ENCODE assay signal across 17 mouse cellular contexts in the genomic region with DNA sequence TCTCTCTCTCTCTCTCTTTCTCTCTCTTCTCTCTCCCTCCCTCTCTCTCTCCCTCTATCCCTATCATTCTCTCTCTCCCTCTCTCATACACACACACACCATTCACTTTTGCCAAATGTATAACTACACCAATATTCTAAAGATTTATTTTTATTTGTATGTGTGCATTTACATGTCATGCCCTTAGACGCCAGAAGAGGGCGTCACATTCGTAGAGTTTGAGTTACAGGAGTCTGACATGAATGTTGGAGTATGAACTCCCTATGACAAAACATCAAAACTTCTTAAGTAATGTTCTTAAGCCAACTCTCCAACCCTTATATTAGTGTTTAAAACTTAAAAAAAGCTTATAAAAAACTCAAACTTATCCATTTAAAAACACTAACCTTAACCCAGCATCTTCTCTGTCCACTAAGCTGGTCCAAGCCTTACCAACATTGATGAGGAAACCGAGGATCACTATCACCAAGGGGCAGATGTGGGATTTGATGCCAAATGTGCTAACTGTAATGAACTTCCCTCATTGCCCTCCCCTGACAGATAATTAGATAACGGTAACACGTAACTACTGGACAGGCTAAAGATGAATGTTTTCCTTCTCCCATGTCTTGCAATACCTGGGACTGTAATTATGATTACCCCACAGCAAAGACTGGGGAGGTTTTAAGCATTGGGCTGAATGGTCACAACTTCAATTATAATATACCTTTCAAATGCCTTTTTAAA.
DNase-seq lines count a peak whose midpoint lies in the region; TF ChIP-seq lines count a peak whose summit lies in the region.
"Had no signal": no experiment of that assay in that cellular context is flagged by ENCODE, and none has a peak within 500 bp of the region (broad histone marks: within the 10 kb centered on the region; RNA-seq: fewer than 3 reads in every experiment).

No protein-coding gene starts in this region.

- DNase-seq in left cerebral cortex, adult 2 months (ENCODE audit: extremely low spot score in 1 of 2, low spot score in 2 of 2) = no peak
- no peak for DNase-seq in left cerebral cortex, adult 11 months (ENCODE audit: low spot score)
- DNase-seq in thymus, postnatal 4 days = peak; percentile 9
- no peak for DNase-seq in thymus, postnatal 10 days (ENCODE audit: low spot score in 2 of 2)
- DNase-seq in fat pad, adult 2 months (ENCODE audit: extremely low read depth, low read depth, low spot score) = peak; percentile 68
- no peak for DNase-seq in adrenal gland, adult (ENCODE audit: inconsistent age in 2 of 2, low spot score in 1 of 2)
- DNase-seq in cerebellum, postnatal 4 days (ENCODE audit: low spot score in 2 of 2) = no peak
- DNase-seq: adrenal gland, adult 2 months; cerebellum, adult 2 months; cerebellum, postnatal 36 days; gastrocnemius, postnatal 36 days; lung, adult 2 months; right cerebral cortex, postnatal 25 days; thymus, adult 18-20 months had no signal

- H3K27ac ChIP-seq in left cerebral cortex, adult 2 months = no peak overlapping the region
- H3K27ac ChIP-seq: embryonic facial prominence, embryonic 10.5 days; hindbrain, embryonic 13.5 days had no signal

- TF ChIP-seq CTCF in left cerebral cortex, adult 2 months (IDR thresholded peaks at IDR 0.05) = peak; percentile 27

- H3K4me3 ChIP-seq in left cerebral cortex, adult 2 months = no peak overlapping the region
- H3K4me3 ChIP-seq: embryonic facial prominence, embryonic 10.5 days; heart, embryonic 12.5 days; hindbrain, embryonic 13.5 days had no signal

- intact Hi-C loops in left cerebral cortex, adult 2 months (cut with DNase I) = no loop called here

Comparison
In these comparisons a context has a peak if more than half of its experiments do, and no peak if none do; other contexts are left out.
1. DNase-seq: peak in thymus, postnatal 4 days (single experiment) and fat pad, adult 2 months (single experiment); none in left cerebral cortex, adult 2 months (0 of 2), left cerebral cortex, adult 11 months (single experiment), thymus, postnatal 10 days (0 of 2), adrenal gland, adult (0 of 2) and cerebellum, postnatal 4 days (0 of 2).